Mouse (Mus musculus) bone marrow, adult 2 months (tissue): ENCODE results near the gene Ano8. TPM values are rescaled to one million over a fixed set of nuclear protein-coding genes. Genes with fewer than 3 reads are reported as not detected.
"Not testable (repeated sequence)": the region's sequence is repeated elsewhere in the genome, so short reads cannot be mapped to it uniquely, and the experiment has no call there.

Experiments
- H3K27ac ChIP-seq: fragments of 200-500 bp; 2 replicates; pipeline ENCODE4 v1.5.1; 2012; ENCODE audit warnings: low read depth, mild to moderate bottlenecking, control low read depth, inconsistent platforms, low read length; ENCODE audit not compliant: control insufficient read depth, poor library complexity, insufficient read depth
- H3K4me1 ChIP-seq: fragments of 200-500 bp; 2 replicates; pipeline ENCODE4 v1.6.1; 2011; ENCODE audit warnings: low read length; ENCODE audit not compliant: control insufficient read depth, insufficient read depth
- H3K4me3 ChIP-seq: fragments of 200-500 bp; replicated peaks from 2 replicates; pipeline ENCODE3; 2011; ENCODE audit warnings: mild to moderate bottlenecking, low read depth, low read length, control low read depth; ENCODE audit not compliant: control insufficient read depth
- CTCF ChIP-seq: fragments of 200-500 bp; IDR thresholded peaks from 2 replicates; pipeline ENCODE4 v1.5.1; 2011; ENCODE audit warnings: low read length, control low read depth; ENCODE audit not compliant: control insufficient read depth, insufficient read depth
- POLR2A ChIP-seq: fragments of 200-500 bp; IDR thresholded peaks from 2 replicates; pipeline ENCODE4 v1.6.1; 2011; ENCODE audit warnings: low read depth, mild to moderate bottlenecking, control low read depth, low read length, borderline replicate concordance; ENCODE audit not compliant: control insufficient read depth
- WGBS: fragments of 180-500 bp; shearing (Covaris S2); methylation state at CpG from one replicate; pipeline ENCODE4 v1.1.7; 2018; 5-methylcytosine and 5-hydroxymethylcytosine counted together
- polyA plus RNA-seq: library from polyadenylated mRNA; stranded (reverse); fragments of >200 nt; gene quantifications from 2 replicates; pipeline ENCODE4 v1.2.4, GENCODE M21; 2011; ENCODE audit warnings: low replicate concordance; ENCODE audit not compliant: missing spikeins, insufficient read depth, insufficient read length

The Ano8 gene
- polyA plus RNA-seq, 1 experiment, result 6.3 TPM

DNA sequence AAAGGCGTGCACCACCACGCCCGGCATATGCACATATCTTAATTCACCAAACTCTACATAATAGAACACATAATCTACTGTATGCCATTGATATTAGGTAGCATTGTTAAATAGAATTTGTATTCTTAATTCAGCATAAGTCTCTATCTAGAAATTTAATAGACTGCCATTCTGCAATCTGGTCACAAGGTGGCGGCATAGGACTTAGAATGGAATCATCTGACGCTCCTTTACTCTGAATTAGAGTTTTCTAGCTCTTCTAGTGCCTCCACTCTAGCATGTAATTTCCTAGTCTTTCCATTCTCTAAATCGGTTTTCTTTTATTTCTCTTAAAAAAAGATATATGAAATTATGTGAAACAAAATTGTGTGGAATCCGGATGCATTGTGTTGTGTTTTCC is 44.4 kb downstream of the Ano8 start:
- Histone ChIP-seq H3K4me1 (no peaks in the 10 kb centered on the region), H3K4me3 (no peak overlapping the region), H3K27ac (no peak overlapping the region)
- TF ChIP-seq POLR2A (no peak), CTCF (peak; percentile 14; the same call in 1 of the 2 replicates)
- 1% methylated on average over 7 of the region's 7 CpGs for WGBS

DNA sequence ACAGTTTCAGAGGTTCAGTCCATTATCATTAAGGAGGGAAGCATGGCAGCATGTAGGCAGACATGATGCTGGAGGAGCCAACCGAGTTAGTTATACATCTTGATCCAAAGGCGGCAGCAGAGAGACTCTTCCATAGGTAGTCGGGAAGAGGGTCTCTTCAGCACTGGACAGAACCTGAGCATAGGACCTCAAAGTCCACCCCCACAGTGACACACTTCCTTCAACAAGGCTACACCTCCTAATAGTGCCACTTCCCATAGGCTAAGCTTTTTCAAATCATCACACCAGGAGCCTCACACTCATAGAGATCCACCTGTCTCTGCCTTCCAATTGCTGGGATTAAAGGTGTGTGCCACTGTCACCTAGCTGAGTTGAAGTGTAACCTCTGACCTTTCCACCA is 48.7 kb downstream of the Ano8 start:
- no peak overlapping the region for H3K27ac ChIP-seq
- H3K4me3 ChIP-seq, result no peak overlapping the region
- TF ChIP-seq POLR2A (no peak), CTCF (no peak)
- 48% methylated on average over 3 of the region's 3 CpGs for WGBS
- H3K4me1 ChIP-seq, result no peaks in the 10 kb centered on the region

DNA sequence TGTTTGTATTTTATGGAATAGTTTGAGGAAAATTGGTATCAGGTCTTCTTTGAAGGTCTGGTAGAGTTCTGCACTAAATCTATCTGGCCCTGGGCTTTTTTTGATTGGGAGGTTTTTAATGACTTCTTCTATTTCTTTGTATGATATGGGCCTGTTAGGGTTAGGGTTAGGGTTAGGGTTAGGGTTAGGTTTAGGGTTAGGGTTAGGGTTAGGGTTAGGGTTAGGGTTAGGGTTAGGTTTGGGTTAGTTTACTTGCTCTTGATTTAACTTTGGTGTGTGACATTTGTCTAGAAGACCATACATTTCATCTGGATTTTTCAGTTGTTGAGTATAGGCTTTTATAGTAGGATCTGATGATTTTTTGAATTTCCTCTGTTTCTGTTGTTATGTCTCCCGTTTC is 52.8 kb downstream of the Ano8 start:
- WGBS, result 65% methylated on average over 1 of the region's 1 CpGs
- not testable (repeated sequence) for H3K4me3 ChIP-seq, H3K4me1 ChIP-seq, H3K27ac ChIP-seq

Other genes with a start within 250 kb of the Ano8 start
- 30.4 and 64.6 TPM in 2 replicates for gene Myo9b, start 213.2 kb downstream of the Ano8 start, polyA plus RNA-seq
- 41.4 and 48.2 TPM in 2 replicates for gene Haus8, start 213.0 kb downstream of the Ano8 start, polyA plus RNA-seq
- 75.6 and 139 TPM in 2 replicates for gene Use1, start 119.1 kb downstream of the Ano8 start, polyA plus RNA-seq
- 7.9 and 10.1 TPM in 2 replicates for gene Ocel1, start 114.7 kb downstream of the Ano8 start, polyA plus RNA-seq
- 9.5 and 17.5 TPM in 2 replicates for gene Nr2f6, start 104.0 kb downstream of the Ano8 start, polyA plus RNA-seq
- gene Ushbp1, start 90.2 kb downstream of the Ano8 start, polyA plus RNA-seq, result 7.2 and 15.9 TPM in 2 replicates
- gene Babam1, start 89.1 kb downstream of the Ano8 start, polyA plus RNA-seq, result 45.8 and 70.5 TPM in 2 replicates
- gene Ankle1, start 80.0 kb downstream of the Ano8 start, polyA plus RNA-seq, result 54.2 and 97.5 TPM in 2 replicates
- 3.9 and 9.1 TPM in 2 replicates for gene Abhd8, start 22.3 kb downstream of the Ano8 start, polyA plus RNA-seq
- gene Mrpl34, start 21.0 kb downstream of the Ano8 start, polyA plus RNA-seq, result 24.3 and 42.9 TPM in 2 replicates
- gene Dda1, start 16.8 kb downstream of the Ano8 start, polyA plus RNA-seq, result 17.1 and 18.8 TPM in 2 replicates
- 6.3 and 7.9 TPM in 2 replicates for gene Gtpbp3, start 2.1 kb upstream of the Ano8 start, polyA plus RNA-seq
- 13.7 and 20.5 TPM in 2 replicates for gene Plvap, start 25.8 kb upstream of the Ano8 start, polyA plus RNA-seq
- gene Ccdc194, start 39.7 kb upstream of the Ano8 start, polyA plus RNA-seq, result not detected in 2 replicates
- gene Bst2, start 51.5 kb upstream of the Ano8 start, polyA plus RNA-seq, result 58.9 and 103 TPM in 2 replicates
- gene Mvb12a, start 57.0 kb upstream of the Ano8 start, polyA plus RNA-seq, result 23.8 and 47.7 TPM in 2 replicates
- 0.81 and 2.5 TPM in 2 replicates for gene Tmem221, start 72.9 kb upstream of the Ano8 start, polyA plus RNA-seq
- not detected in 2 replicates for gene Nxnl1, start 80.6 kb upstream of the Ano8 start, polyA plus RNA-seq
- 11.2 and 12.6 TPM in 2 replicates for gene Slc27a1, start 82.9 kb upstream of the Ano8 start, polyA plus RNA-seq
- 111 and 147 TPM in 2 replicates for gene Pgls, start 106.2 kb upstream of the Ano8 start, polyA plus RNA-seq
- 67.8 and 106 TPM in 2 replicates for gene Fam129c, start 111.7 kb upstream of the Ano8 start, polyA plus RNA-seq
- gene Colgalt1, start 125.0 kb upstream of the Ano8 start, polyA plus RNA-seq, result 31.8 and 53.0 TPM in 2 replicates
- 0.18 TPM in 1 of 2 replicates, not detected in the other for gene Unc13a, start 185.8 kb upstream of the Ano8 start, polyA plus RNA-seq
- 7.5 and 15.6 TPM in 2 replicates for gene Jak3, start 190.3 kb upstream of the Ano8 start, polyA plus RNA-seq
- gene Insl3, start 203.3 kb upstream of the Ano8 start, polyA plus RNA-seq, result 10.2 and 16.7 TPM in 2 replicates
- 1.3 and 2.3 TPM in 2 replicates for gene B3gnt3, start 215.8 kb upstream of the Ano8 start, polyA plus RNA-seq
- 79.3 and 144 TPM in 2 replicates for gene Fcho1, start 239.8 kb upstream of the Ano8 start, polyA plus RNA-seq